Mouse (Mus musculus): ENCODE data around the gene Abhd17b.
A peak's percentile ranks its signal among the peaks of the same experiment; 100 is the strongest.

Gene Abhd17b

GRCm38 (mm10) chr19:21733176-21733575 lies 80.2 kb downstream of the Abhd17b start:
- DNase-seq, result no peak

GRCm38 (mm10) chr19:21734112-21734511 lies 81.1 kb downstream of the Abhd17b start:
- DNase-seq, result peak; percentile 83 to 87
